Mouse (Mus musculus) central nervous system, embryonic 18 days (tissue): Measurements from ENCODE around the gene Gm4884. TPM values are rescaled to one million over a fixed set of nuclear protein-coding genes. Genes with fewer than 3 reads are reported as not detected.

Experiments used
- polyA plus RNA-seq: library from polyadenylated mRNA; depleted of rRNA; stranded (reverse); fragments of >200 nt; gene quantifications from 2 replicates; pipeline ENCODE4 v1.2.3, GENCODE M21; 2012; rRNA removed

Gene Gm4884
- not detected in 2 replicates for polyA plus RNA-seq

DNA sequence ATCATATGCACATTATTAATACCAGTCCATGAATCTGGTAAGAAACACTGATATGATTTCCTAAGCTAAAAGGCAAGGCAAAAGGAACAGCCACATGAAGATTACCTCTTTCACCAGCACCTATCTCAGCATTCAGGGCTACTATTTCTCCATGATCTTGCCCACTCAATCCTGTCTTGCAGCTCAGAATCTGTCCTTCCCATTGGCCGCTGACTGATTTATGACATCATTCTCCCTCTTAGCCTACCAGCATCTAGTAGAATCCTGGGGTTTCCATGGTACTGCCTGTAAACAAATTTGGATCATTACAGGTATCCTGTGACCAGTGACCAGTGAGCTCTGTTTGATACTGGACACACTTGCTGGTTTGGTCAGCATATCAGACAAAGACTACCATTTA lies at the start of gene Gm4884:
Gene Gm4884 (plus strand): TSS at position 301 of the 400 bp plus-strand sequence.

DNA sequence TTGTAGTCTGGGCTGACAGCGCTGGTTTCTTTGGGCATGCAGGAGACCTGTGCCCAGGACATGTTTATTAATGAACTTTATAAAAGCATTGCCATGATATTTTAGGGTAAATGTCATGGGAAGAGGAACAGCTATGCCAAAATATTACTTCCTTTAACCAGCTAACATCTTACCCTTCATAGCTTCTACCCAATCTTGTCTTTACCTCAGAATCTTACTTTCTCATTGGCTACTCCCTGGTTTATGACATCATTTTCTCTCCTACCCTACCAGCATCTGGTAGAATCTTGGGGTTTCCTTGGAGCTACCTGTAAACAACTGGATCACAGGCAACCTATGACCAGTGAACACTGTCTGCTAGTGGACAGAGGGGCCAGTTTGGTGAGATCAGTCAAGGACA lies 45.3 kb upstream of the Gm4884 start, which contains the start of gene 4930433I11Rik:
Gene 4930433I11Rik (plus strand): TSS at position 301 of the 400 bp plus-strand sequence.

Other genes with a start within 250 kb of the Gm4884 start
- gene Vstm2b, start 134.4 kb upstream of the Gm4884 start, polyA plus RNA-seq = 111 and 129 TPM in 2 replicates
- not detected in 2 replicates for gene 4930433I11Rik, start 45.2 kb upstream of the Gm4884 start, polyA plus RNA-seq
- gene Gm5592, start 121.1 kb downstream of the Gm4884 start, polyA plus RNA-seq = not detected in 2 replicates